Mouse (Mus musculus) erythroid progenitor cell, adult 5-6 weeks (primary cell): ENCODE data around the gene Irak1. TPM values are rescaled to one million over a fixed set of nuclear protein-coding genes. Genes with fewer than 3 reads are reported as not detected.

Source experiments
- ATAC-seq: replicated peaks from 2 replicates; pipeline ENCODE4 v1.8.0; 2016; ENCODE audit warnings: moderate number of reproducible peaks, mild to moderate bottlenecking, moderate TSS enrichment, inconsistent platforms; ENCODE audit not compliant: poor library complexity, low FRiP score, severe bottlenecking
- total RNA-seq, 2 experiments: library from RNA; stranded (forward) in 1 of 2; stranded (reverse) in 1 of 2; fragments of 150-400 nt in 1 of 2; fragments of 186-747, 209-891 nt in 1 of 2; gene quantifications; 2 replicates each; pipeline versions ENCODE4 v1.2.3 to v1.2.4; 2015 to 2017; ENCODE audit warnings: low replicate concordance in 2 of 2

Gene Irak1
- total RNA-seq, 2 experiments from 2014 or later = 59.3 to 81.3 TPM

DNA sequence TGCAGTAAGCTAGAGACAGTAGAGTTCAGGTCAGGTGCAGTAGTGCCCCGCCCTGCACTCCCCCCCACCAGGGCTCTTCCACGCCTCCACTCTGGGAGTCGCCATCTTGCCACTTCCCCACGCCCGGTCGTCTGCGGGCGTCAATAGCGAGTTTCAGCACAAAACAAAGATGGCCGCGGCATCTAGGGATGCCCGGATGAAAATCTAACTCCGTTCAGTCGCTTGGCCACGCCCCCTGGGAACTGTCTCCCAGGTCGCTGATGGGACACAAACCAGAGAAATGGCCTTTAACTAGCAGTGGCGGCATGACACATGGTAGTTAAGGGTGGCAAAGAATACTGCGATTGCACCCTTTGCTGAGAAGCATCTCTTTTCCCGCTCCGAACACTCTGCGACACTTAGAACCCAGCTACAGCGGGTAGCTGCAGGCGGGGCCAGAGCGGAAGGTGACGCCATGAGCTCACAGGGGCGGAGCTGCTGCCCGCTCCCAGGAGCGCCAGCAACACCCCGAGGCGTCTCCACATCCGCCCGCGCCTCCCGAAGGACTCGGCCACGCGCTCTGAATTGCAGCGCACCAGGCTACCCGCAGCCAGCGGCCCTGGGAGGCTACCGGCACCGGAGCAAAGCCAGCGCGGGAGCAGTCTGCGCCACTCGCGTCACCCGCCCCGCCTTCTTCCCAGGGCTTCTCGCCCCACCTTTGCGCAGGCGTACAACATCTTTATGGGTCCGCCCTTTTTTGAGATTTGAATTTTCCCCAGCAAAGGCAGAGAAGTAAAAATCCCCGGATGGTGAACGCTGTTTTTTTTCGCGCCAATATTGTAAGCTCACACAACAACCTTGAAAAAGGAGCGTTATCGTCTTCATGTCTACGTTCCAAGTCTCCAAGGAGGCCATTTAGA lies 56.3 kb downstream of the Irak1 start:
- ATAC-seq = peak; percentile 60

DNA sequence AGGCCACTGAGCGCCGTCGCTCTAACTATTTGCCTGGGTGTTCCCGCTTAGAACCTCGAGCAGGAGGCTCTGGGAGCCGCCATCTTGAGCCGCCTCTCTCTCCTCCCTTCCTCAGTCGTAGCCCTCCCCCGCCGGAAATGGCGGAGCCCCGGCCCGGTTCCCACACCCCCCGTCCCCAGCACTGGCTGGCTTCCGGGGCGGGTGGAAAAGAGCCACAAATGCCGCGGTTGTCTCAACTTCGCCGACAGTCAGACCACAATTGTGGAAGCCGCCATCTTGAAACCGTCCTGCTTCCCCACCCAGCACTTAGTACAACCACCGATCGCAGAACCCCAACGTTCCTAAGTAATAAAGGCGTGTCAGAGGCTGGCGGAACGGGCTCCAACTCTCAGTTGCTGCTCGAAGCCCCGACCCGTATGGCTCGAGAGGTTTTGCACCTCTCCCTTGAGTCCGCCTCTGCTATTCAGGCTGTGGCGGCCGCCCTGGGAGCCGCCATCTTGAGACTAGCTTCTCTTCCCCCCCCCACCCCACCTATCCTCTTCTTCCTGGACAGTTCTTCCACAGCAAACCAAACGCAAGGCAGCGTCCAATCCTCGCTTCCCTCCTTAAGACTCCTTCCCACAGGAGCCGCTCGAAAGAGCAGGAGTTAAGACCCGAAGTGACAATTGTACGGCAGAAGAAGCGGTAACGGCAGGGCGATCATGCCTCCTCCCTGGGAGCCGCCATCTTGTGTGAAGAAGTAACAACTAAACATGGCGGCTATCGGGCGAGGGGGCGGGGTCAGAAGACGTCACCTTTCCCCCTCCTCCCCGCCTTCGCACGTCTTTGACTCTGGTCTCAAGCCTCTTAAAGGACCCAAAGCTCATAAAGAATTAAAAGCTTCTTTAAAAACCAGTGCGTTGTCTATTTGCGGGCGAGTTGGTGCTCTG lies 57.2 kb downstream of the Irak1 start, which contains the start of gene Hcfc1:
TSS of gene Hcfc1 (minus strand) at position 110 of the 929 bp plus-strand sequence.
- ATAC-seq = peak; percentile 51

DNA sequence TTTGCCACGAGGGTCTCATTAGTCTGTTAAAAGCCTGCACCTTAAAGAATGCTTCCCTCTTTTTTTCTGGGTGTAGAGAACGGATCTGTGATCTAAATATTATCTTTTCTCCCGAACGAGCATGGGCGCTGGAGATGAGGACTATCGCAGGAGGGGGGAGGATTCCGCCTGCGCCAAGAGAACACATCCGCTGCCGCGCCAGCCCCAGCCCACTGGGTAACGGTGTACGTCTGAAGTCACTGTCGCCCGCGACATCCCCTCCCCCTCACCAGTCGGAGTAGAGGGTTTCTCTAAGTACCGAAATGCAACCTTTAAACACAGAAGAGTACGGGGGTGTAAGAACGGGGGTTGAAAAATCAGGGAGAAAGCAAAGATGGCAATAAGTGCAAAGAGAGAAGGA lies 58.4 kb downstream of the Irak1 start:
- ATAC-seq = no peak

DNA sequence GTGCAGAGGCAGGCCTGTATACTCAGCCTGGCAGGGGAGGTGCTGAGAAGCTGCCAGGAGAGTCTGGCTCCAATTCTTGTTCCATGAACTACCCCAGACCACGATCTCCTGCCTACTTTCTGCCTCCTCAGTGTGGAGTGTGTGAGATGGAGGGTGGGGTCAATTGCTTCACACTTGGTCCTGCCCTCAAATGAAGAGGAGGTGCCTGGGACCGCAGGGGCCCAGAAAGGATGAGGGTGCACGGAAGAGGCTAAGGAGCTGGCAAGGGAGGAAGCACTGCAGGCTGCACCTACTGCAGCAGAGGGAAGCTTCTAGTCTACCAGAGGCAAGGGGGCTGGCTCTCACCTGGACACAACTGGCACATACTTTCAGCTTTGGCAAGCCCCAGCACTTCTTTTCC lies 59.4 kb downstream of the Irak1 start:
- ATAC-seq = peak; percentile 44; the same call in 1 of the 2 replicates

Other genes with a start within 250 kb of the Irak1 start
- 6.7 TPM in 1 of 2 replicates, not detected in the other for gene Srpk3, start 249.5 kb downstream of the Irak1 start, total RNA-seq (2015; ENCODE audit: low replicate concordance)
- 1.9 and 2.6 TPM in 2 replicates for gene Srpk3, start 249.5 kb downstream of the Irak1 start, total RNA-seq (2017; ENCODE audit: low replicate concordance)
- gene Idh3g, start 237.0 kb downstream of the Irak1 start, total RNA-seq (2015; ENCODE audit: low replicate concordance) = 135 and 141 TPM in 2 replicates
- gene Idh3g, start 237.0 kb downstream of the Irak1 start, total RNA-seq (2017; ENCODE audit: low replicate concordance) = 68.3 and 80.2 TPM in 2 replicates
- gene Ssr4, start 236.9 kb downstream of the Irak1 start, total RNA-seq (2015; ENCODE audit: low replicate concordance) = 115 and 124 TPM in 2 replicates
- 47.6 and 75.7 TPM in 2 replicates for gene Ssr4, start 236.9 kb downstream of the Irak1 start, total RNA-seq (2017; ENCODE audit: low replicate concordance)
- not detected in 2 replicates for gene Pdzd4, start 198.9 kb downstream of the Irak1 start, total RNA-seq (2015; ENCODE audit: low replicate concordance)
- gene Pdzd4, start 198.9 kb downstream of the Irak1 start, total RNA-seq (2017; ENCODE audit: low replicate concordance) = not detected in 2 replicates
- not detected in 2 replicates for gene Avpr2, start 131.8 kb downstream of the Irak1 start, total RNA-seq (2015; ENCODE audit: low replicate concordance)
- not detected in 2 replicates for gene Avpr2, start 131.8 kb downstream of the Irak1 start, total RNA-seq (2017; ENCODE audit: low replicate concordance)
- gene L1cam, start 127.8 kb downstream of the Irak1 start, total RNA-seq (2015; ENCODE audit: low replicate concordance) = 6.8 and 10.5 TPM in 2 replicates
- 0.23 and 1.3 TPM in 2 replicates for gene L1cam, start 127.8 kb downstream of the Irak1 start, total RNA-seq (2017; ENCODE audit: low replicate concordance)
- gene Arhgap4, start 102.0 kb downstream of the Irak1 start, total RNA-seq (2015; ENCODE audit: low replicate concordance) = 12.2 and 16.9 TPM in 2 replicates
- gene Arhgap4, start 102.0 kb downstream of the Irak1 start, total RNA-seq (2017; ENCODE audit: low replicate concordance) = 14.5 and 21.0 TPM in 2 replicates
- 17.7 and 34.8 TPM in 2 replicates for gene Naa10, start 102.0 kb downstream of the Irak1 start, total RNA-seq (2015; ENCODE audit: low replicate concordance)
- 14.7 and 25.9 TPM in 2 replicates for gene Naa10, start 102.0 kb downstream of the Irak1 start, total RNA-seq (2017; ENCODE audit: low replicate concordance)
- 3.4 TPM in 1 of 2 replicates, not detected in the other for gene Renbp, start 93.1 kb downstream of the Irak1 start, total RNA-seq (2015; ENCODE audit: low replicate concordance)
- 1.7 TPM in 1 of 2 replicates, not detected in the other for gene Renbp, start 93.1 kb downstream of the Irak1 start, total RNA-seq (2017; ENCODE audit: low replicate concordance)
- 192 and 209 TPM in 2 replicates for gene Hcfc1, start 57.6 kb downstream of the Irak1 start, total RNA-seq (2015; ENCODE audit: low replicate concordance)
- 123 and 145 TPM in 2 replicates for gene Hcfc1, start 57.6 kb downstream of the Irak1 start, total RNA-seq (2017; ENCODE audit: low replicate concordance)
- not detected in 2 replicates for gene Opn1mw, start 103.5 kb upstream of the Irak1 start, total RNA-seq (2015; ENCODE audit: low replicate concordance)
- not detected in 2 replicates for gene Opn1mw, start 103.5 kb upstream of the Irak1 start, total RNA-seq (2017; ENCODE audit: low replicate concordance)
- gene Mecp2, start 111.4 kb upstream of the Irak1 start, total RNA-seq (2015; ENCODE audit: low replicate concordance) = 26.3 and 37.3 TPM in 2 replicates
- 24.9 and 28.2 TPM in 2 replicates for gene Mecp2, start 111.4 kb upstream of the Irak1 start, total RNA-seq (2017; ENCODE audit: low replicate concordance)
- gene Tex28, start 143.9 kb upstream of the Irak1 start, total RNA-seq (2015; ENCODE audit: low replicate concordance) = not detected in 2 replicates
- gene Tex28, start 143.9 kb upstream of the Irak1 start, total RNA-seq (2017; ENCODE audit: low replicate concordance) = not detected in 2 replicates
- not detected in 2 replicates for gene Tktl1, start 153.3 kb upstream of the Irak1 start, total RNA-seq (2015; ENCODE audit: low replicate concordance)
- not detected in 2 replicates for gene Tktl1, start 153.3 kb upstream of the Irak1 start, total RNA-seq (2017; ENCODE audit: low replicate concordance)
- gene Flna, start 225.9 kb upstream of the Irak1 start, total RNA-seq (2015; ENCODE audit: low replicate concordance) = 103 and 114 TPM in 2 replicates
- gene Flna, start 225.9 kb upstream of the Irak1 start, total RNA-seq (2017; ENCODE audit: low replicate concordance) = 122 and 133 TPM in 2 replicates
- gene Emd, start 230.8 kb upstream of the Irak1 start, total RNA-seq (2015; ENCODE audit: low replicate concordance) = 39.3 and 44.4 TPM in 2 replicates
- 23.2 and 29.5 TPM in 2 replicates for gene Emd, start 230.8 kb upstream of the Irak1 start, total RNA-seq (2017; ENCODE audit: low replicate concordance)
- gene Rpl10, start 246.9 kb upstream of the Irak1 start, total RNA-seq (2015; ENCODE audit: low replicate concordance) = 718 and 731 TPM in 2 replicates
- 354 and 377 TPM in 2 replicates for gene Rpl10, start 246.9 kb upstream of the Irak1 start, total RNA-seq (2017; ENCODE audit: low replicate concordance)